Mouse (Mus musculus) urinary bladder, postnatal 36 days (tissue): ENCODE measurements around the gene Exosc5.

ENCODE experiments used
- DNase-seq, 2 experiments: peaks; one replicate each; pipeline ENCODE4 v3.0.0; 2022; ENCODE audit warnings: low spot score in 2 of 2, mixed read lengths in 1 of 2

Exosc5 gene

GRCm38 (mm10) chr7:25636373-25636772 lies 22.6 kb upstream of the Exosc5 start:
- no peak for DNase-seq

DNA sequence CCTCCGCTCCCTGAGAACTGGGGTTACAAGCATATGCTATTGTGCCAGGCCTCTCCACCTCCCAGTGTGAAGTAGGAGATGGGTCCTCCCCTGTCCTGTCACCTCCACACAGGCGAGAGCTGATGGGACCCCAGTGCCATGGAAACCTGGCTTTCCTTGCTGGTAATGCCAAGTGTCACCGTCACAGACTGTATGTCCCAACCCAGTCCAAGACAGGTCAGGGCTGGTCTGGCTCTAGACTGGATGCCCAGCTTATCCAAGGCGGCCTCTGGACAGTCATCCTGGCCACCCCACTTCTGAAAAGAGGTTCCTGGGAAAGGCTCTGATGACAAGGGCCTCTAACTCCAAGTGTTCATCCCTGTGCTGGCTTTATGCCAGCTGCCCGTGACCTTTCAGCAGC lies 21.9 kb upstream of the Exosc5 start:
- no peak for DNase-seq

DNA sequence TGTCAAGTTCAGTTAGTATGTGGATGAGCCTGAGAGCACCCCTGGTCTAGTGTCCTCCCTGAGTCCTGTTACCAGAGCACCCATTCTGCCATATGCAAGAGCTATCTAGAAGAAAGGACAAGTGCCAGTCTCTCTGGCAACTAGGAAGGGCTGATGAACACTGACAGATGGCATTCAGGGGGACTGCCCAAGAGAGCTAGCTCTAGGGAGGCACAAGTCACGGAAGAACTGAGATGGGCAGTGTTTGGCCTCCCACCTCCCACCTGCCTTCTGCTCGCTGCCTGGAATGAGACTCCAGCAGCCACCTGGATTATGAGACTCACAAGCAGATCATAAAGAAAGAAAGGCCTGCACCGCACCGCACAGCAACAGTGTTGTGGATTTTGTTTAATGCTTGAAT lies 19.2 kb upstream of the Exosc5 start:
- no peak for DNase-seq

DNA sequence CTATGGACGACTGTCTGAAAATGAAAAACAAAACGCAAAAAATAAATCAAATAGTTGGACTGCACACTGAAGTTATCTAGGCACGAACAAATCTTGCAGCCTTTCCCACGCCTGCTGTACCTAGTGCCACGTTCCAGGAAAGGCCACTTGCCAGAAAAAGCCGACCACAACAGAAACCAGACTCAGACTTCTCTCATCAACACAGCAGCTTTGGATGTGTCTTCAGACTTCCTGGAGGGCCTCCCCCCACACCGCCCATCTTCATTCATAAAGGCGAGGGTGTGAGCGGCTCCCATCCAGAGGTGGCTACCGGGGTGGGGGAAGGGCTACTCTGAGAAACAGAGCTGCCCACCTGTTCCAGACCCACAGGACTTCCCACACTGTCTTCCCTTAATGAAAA lies 14.8 kb upstream of the Exosc5 start:
- DNase-seq = no peak

DNA sequence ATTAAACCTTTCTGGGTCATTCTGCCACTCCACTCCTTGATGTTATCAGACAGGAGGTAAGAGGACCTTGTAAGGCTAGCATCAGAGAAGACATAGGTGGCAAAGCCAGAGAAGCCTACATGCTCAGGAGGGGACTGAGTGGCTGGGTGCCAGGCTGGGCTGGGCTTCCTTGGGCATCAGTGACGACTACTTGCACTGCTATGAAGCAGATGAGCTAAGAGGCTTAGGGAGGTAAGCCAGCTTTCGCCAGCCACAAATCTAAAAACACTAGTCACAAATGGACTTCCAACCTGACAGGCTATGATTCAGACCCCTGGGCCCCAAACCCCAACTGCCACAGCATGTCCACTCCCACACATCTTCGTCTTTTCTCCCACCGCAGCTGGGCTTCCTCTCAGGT lies 14.3 kb upstream of the Exosc5 start:
- no peak for DNase-seq

GRCm38 (mm10) chr7:25645074-25645473 lies 13.9 kb upstream of the Exosc5 start:
- peak; percentile 32 to 70 for DNase-seq

- DNase-seq = no peak
These were observed 11.3 kb upstream of the Exosc5 start for GRCm38 (mm10) chr7:25647574-25648123.

DNA sequence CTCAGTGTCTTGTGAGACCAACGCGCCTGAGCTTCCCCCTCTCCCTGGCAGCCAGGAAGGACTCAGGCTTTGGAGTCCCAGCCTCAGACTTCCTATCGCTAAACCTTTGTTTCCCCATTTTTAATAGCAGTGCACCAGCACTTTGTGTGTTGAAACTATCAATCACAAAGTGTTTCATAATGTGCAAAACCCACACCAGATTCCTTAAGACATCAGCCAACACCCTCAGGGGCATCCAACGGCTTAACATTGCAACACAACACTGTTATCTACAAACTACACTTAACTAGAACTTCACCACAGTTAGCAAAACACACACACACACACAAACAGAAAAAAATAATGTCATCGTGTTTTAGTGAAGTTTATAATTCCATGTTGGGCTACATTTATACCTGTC lies 9.1 kb upstream of the Exosc5 start:
- no peak for DNase-seq

DNA sequence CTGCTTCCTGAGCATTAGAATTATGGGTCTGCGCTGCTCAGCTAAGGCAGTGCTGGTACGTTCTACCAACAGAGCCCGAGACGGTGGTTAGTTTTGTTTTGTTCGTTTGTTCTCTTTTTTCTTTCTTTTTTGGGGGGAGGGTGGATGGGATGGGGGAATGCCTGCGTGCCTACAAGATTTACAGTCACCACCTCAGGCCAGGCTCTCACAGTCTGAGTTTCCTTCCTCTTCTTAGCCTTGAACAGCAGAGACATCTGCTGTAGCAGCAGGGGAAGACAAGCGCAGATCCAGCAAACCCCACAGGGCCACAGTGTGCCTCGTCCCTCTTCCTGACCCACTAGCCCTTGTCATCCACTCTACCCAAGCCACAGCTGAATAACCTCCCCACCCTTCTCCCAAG lies 7.7 kb upstream of the Exosc5 start:
- no peak for DNase-seq

GRCm38 (mm10) chr7:25652244-25652759 lies 6.7 kb upstream of the Exosc5 start:
- DNase-seq = no peak

DNA sequence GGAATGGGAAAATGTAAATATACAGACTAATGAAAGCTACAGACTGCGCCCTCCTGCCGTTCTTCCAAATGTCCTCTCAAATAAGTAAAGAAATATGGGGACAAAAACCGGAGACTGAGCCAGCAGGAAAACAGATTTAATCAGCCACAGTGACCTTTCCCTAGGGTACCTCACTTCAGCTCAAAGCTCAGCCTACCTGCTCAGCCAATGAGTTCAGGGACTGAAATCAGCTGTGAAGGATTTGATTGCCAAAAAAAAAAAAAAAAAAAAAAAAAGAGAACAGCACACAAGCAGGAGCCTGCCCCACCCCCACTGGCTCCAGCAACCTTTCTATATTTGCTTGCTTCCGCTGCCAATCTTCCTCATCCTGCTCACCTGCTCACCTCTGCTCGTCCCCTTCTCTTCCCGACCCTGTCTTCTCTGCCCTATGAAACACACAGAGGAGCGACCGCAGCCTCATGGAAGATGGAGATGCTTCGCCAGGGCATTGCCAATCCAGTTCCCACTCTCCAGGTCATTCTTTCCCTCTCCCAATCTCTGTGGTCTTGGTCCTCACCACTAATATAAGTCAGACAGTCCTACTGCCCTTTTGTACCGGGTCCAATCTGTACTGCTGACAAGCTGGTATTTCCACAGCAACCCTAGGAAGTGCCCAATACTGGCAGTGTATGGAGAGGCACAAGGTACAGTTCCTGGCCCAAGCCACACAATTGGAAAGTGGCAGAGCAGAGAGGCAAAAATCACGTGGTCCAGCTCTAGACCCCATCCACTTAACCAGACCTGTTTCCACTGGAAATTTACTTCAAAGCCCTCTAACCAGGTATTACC lies 3.1 kb upstream of the Exosc5 start:
- DNase-seq = peak in 1 of 2 experiments; percentile 44

- peak in 1 of 2 experiments; percentile 33 for DNase-seq
These were observed 1.2 kb upstream of the Exosc5 start for GRCm38 (mm10) chr7:25657785-25658184.

DNA sequence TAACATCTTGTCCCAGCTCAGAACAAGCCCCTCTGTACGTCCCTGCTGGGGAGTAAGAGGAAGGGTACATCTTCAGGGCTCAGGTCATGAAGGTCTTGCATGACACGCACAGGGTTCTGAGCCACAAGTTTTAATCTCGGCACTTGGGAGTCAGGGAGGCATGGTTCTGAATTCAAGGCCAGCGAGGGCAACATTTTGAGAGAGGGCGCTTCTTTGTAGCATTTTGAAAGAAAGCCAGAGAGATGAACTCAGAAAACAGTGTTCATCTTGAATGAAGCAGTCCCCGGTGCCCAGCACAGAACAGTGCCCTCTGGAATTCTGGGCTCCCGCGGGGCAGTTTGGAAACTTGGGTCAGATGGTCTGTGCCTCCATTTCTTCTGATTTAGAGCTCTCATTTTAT lies 7.4 kb downstream of the Exosc5 start:
- DNase-seq = no peak

DNA sequence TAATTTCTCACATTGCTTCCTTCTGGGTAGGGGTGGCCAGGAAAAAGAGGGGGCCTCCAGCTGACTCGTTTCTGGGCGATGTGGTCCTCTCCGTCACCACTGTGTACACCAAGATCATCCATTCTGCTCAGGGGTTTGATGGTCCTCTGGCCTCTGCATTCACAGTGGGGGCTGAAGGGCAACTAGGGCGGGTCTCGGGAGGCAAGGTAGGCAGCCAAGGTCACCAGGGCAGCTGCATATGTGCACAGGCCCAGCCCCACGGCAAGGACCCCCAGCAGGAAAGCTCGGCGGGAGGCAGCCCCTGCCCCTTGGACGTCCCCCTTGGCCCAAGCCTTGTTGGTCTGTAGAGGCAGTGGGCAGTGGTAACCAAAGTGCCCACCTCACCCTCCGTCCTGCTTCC lies 10.2 kb downstream of the Exosc5 start:
- no peak for DNase-seq

DNA sequence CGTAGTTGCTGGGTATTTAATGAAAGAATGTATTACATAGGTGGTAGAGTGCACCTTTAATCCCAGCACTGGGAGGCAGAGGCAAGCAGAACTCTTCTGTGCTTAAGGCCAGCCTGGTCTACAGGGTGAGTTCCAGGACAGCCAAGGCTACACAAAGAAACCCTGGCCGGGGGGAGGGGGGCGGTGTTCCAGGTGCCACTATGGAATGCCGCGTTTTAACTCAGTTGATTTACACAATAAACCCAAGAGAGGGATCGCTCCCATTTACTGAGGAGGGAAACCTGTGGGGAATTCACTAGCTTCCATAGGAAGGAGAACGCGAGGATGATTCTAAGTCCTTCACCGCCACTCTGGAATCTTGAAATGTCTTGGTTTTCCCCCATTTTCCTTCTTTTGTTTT lies 10.7 kb downstream of the Exosc5 start:
- no peak for DNase-seq

- DNase-seq = no peak
These were observed 11.1 kb downstream of the Exosc5 start for GRCm38 (mm10) chr7:25670096-25670495.

GRCm38 (mm10) chr7:25671686-25672085 lies 12.7 kb downstream of the Exosc5 start:
- no peak for DNase-seq

DNA sequence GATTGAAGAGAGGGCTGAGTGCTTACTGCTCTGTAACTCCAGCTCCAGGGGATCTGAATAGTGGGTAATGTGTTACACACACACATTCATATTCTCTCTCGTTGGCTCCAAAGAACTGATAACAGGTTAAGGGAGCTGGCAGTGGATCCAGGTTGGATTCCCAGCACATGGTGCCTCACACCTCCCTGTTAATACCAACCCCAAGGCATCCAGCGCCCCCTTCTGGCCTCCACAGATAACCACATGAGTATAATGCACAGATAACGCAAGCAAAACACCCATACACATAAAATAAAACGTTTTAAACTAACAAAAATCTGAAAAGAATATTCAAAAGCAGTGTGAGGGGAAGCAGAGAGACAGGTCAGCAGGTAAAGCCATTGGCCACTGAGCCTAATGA lies 13.5 kb downstream of the Exosc5 start:
- no peak for DNase-seq

DNA sequence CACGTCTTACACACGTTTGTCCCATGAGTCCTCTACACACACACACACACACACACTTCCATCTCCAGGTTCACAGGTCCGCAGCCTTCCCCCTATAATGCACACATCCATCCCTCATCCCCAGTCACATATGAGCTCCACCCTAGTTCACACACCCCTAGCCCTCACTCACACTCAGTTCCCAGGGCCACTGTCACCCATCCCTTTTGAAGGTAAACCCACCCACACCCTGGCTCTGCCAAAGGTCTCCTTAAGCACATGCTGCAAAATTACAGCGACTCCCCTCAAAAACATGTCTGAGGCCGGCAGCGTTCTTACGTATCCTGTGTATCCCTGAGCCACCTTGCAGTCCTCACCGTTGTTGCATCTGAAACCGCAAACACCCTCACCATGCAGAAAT lies 15.3 kb downstream of the Exosc5 start:
- DNase-seq = no peak

DNA sequence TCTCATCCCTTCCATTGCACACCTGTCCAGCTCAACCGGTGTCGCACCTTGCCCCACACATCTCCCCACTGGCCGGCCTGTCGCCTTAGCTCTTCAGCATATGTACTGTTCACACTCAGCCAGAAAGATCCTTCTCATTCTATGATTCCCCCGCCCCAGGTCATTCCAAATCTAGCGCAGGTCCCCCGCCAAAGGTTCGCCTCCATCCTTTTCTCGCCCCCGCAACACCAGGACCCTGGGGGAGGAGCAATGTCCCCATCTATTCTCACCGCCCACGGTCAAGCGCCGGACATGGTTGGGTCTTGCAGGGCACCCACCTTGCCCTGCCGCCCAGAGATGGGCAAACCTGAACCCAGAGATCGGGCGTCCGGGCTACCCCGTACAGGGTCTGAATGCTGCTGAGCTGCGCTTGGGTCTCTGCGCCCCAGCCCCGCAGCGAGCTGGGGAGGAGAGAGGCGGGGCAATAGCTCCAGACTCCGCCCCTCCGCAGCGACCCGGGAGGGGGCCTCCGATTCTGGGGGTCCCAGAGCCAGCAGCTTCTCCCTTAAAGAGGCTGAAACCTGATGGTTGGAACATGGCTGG lies 15.8 kb downstream of the Exosc5 start, which contains the start of gene Tmem91:
Tmem91 (minus strand) TSS at position 448 of the 582 bp plus-strand sequence.
- DNase-seq = no peak

DNA sequence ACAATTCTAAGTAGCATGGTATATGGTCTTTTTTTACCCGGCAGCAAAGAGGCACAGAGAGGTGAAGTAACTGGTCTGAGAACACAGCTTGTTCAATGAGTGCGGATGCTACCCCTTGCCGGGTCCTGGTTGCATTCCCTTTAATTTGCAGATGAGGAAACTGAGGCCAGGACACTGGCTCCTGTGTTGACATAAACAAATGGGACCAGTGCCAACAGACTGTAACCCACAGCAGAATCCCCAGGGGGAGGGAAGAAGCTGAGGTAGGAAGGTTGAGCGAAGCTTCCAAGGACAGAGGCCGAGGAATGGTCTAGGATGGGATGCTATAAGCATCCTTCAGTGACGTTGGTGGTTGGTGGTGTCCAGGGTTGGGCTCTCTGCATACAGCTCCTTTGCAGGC lies 16.4 kb downstream of the Exosc5 start:
- DNase-seq = no peak

GRCm38 (mm10) chr7:25676085-25676781 lies 17.3 kb downstream of the Exosc5 start:
- DNase-seq = peak; percentile 26 to 80
